Mouse (Mus musculus): ENCODE results near the gene Snx21. TPM values are rescaled to one million over a fixed set of nuclear protein-coding genes. Genes with fewer than 3 reads are reported as not detected.

Gene Snx21
- polyA plus RNA-seq, 1 experiment, result 9.7 TPM

GRCm38 (mm10) chr2:164787032-164787431, 1.4 kb downstream of the Snx21 start:
- Histone ChIP-seq H3K4me3 (ENCODE audit: control insufficient read depth, low read depth, low read length) (peak overlapping the region; percentile 93), H3K27ac (ENCODE audit: control insufficient read depth, insufficient read depth, low read depth, low read length) (peak overlapping the region; percentile 89), H3K27me3 (ENCODE audit: control insufficient read depth, insufficient read depth, low read length) (no peaks in the 10 kb centered on the region), H3K36me3 (ENCODE audit: control insufficient read depth, insufficient read depth, low read length) (no peaks in the 10 kb centered on the region), H3K4me1 (ENCODE audit: control insufficient read depth, insufficient read depth, low read length) (peaks cover 23% of the 10 kb centered on the region)
- TF ChIP-seq CTCF (IDR thresholded peaks at IDR 0.05; ENCODE audit: control insufficient read depth, insufficient read depth, insufficient replicate concordance, low read depth, low read length) (no peak), POLR2A (IDR thresholded peaks at IDR 0.05; ENCODE audit: control insufficient read depth, low read depth, low read length) (no peak)

DNA sequence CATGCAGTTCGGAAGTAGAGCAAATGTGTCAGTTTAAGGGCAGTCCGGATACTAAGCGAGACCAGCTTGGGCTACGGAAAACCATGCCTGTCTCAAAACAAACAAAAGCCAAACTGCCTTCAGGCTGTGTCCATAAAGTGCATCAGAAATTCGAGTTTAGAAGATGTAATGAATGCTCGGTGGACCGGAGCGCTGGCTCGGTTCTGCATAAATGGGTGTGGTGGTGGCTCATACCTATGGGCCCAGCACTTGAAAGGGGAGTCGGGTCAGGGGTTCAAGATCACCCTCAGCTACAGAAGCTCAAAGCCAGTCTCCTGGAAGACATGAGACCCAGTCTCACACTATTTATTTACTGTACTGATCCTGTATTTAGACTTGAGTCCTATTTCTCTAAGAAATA, 2.2 kb downstream of the Snx21 start:
- TF ChIP-seq POLR2A (IDR thresholded peaks at IDR 0.05; ENCODE audit: control insufficient read depth, low read depth, low read length), result no peak
- no peak for TF ChIP-seq CTCF (IDR thresholded peaks at IDR 0.05; ENCODE audit: control insufficient read depth, insufficient read depth, insufficient replicate concordance, low read depth, low read length)
- no peak overlapping the region for H3K4me3 ChIP-seq (ENCODE audit: control insufficient read depth, low read depth, low read length)
- peaks cover 2% of the 10 kb centered on the region; the same call in 1 of the 2 replicates for H3K36me3 ChIP-seq (ENCODE audit: control insufficient read depth, insufficient read depth, low read length)
- H3K27me3 ChIP-seq (ENCODE audit: control insufficient read depth, insufficient read depth, low read length), result no peaks in the 10 kb centered on the region
- H3K27ac ChIP-seq (ENCODE audit: control insufficient read depth, insufficient read depth, low read depth, low read length), result no peak overlapping the region
- H3K4me1 ChIP-seq (ENCODE audit: control insufficient read depth, insufficient read depth, low read length), result peaks cover 24% of the 10 kb centered on the region

GRCm38 (mm10) chr2:164788411-164788810, 2.8 kb downstream of the Snx21 start:
- H3K27ac ChIP-seq (ENCODE audit: control insufficient read depth, insufficient read depth, low read depth, low read length), result no peak overlapping the region
- H3K27me3 ChIP-seq (ENCODE audit: control insufficient read depth, insufficient read depth, low read length), result no peaks in the 10 kb centered on the region
- no peak overlapping the region for H3K4me3 ChIP-seq (ENCODE audit: control insufficient read depth, low read depth, low read length)
- no peak for TF ChIP-seq CTCF (IDR thresholded peaks at IDR 0.05; ENCODE audit: control insufficient read depth, insufficient read depth, insufficient replicate concordance, low read depth, low read length)
- peaks cover 25% of the 10 kb centered on the region for H3K4me1 ChIP-seq (ENCODE audit: control insufficient read depth, insufficient read depth, low read length)
- H3K36me3 ChIP-seq (ENCODE audit: control insufficient read depth, insufficient read depth, low read length), result peaks cover 2% of the 10 kb centered on the region; the same call in 1 of the 2 replicates

GRCm38 (mm10) chr2:164790451-164790850, 4.8 kb downstream of the Snx21 start:
- Histone ChIP-seq H3K27me3 (ENCODE audit: control insufficient read depth, insufficient read depth, low read length) (no peaks in the 10 kb centered on the region), H3K36me3 (ENCODE audit: control insufficient read depth, insufficient read depth, low read length) (peaks cover 4% of the 10 kb centered on the region), H3K4me3 (ENCODE audit: control insufficient read depth, low read depth, low read length) (no peak overlapping the region), H3K4me1 (ENCODE audit: control insufficient read depth, insufficient read depth, low read length) (peaks cover 19% of the 10 kb centered on the region), H3K27ac (ENCODE audit: control insufficient read depth, insufficient read depth, low read depth, low read length) (no peak overlapping the region)
- TF ChIP-seq POLR2A (IDR thresholded peaks at IDR 0.05; ENCODE audit: control insufficient read depth, low read depth, low read length) (no peak), CTCF (IDR thresholded peaks at IDR 0.05; ENCODE audit: control insufficient read depth, insufficient read depth, insufficient replicate concordance, low read depth, low read length) (no peak)

- TF ChIP-seq CTCF (IDR thresholded peaks at IDR 0.05; ENCODE audit: control insufficient read depth, insufficient read depth, insufficient replicate concordance, low read depth, low read length) (no peak), POLR2A (IDR thresholded peaks at IDR 0.05; ENCODE audit: control insufficient read depth, low read depth, low read length) (no peak)
- Histone ChIP-seq H3K27ac (ENCODE audit: control insufficient read depth, insufficient read depth, low read depth, low read length) (peak overlapping the region; percentile 45), H3K36me3 (ENCODE audit: control insufficient read depth, insufficient read depth, low read length) (peaks cover 4% of the 10 kb centered on the region), H3K27me3 (ENCODE audit: control insufficient read depth, insufficient read depth, low read length) (no peaks in the 10 kb centered on the region), H3K4me1 (ENCODE audit: control insufficient read depth, insufficient read depth, low read length) (peaks cover 8% of the 10 kb centered on the region), H3K4me3 (ENCODE audit: control insufficient read depth, low read depth, low read length) (no peak overlapping the region)
Observed at GRCm38 (mm10) chr2:164791841-164792261, 6.2 kb downstream of the Snx21 start.

DNA sequence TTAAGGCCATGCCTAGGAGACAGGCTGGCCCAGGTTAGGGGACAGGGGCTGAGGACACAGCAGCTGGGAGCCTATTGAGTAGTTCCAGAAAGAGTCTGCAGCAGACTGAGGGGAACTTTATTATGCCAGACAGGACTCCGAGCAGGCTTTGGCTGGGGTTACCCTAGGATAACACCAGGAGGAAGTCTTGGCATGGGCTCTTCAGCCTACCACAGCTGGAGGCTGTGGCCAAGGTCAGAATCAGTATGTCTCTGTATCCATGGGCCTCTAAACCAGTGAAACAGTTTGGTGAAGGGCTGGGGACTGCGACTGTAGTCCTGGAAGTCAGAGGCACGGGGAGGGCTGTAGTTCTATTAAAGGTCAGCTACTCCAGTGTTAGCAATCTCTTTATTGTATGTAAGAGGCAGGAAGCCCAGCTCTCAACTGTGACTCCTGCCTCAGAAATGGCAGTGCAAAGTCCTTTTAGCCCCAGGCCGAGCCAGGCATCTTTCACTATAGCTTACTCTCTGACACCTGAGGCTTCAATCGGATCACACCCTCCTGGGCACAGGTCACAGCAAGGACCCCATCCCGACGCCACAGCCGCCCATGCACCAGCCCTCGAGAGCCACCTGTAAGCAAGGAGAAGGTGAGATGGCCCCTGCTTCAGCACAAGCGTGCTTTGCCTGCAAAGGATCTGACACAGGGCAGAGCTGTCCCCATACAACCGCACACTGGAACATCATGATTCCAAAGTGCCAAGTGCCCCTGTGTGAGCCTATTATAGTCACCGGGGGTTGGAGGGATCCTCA, 7.0 kb downstream of the Snx21 start:
- peaks cover 5% of the 10 kb centered on the region for H3K4me1 ChIP-seq (ENCODE audit: control insufficient read depth, insufficient read depth, low read length)

GRCm38 (mm10) chr2:164793236-164793635, 7.6 kb downstream of the Snx21 start:
- H3K27me3 ChIP-seq (ENCODE audit: control insufficient read depth, insufficient read depth, low read length), result no peaks in the 10 kb centered on the region
- H3K36me3 ChIP-seq (ENCODE audit: control insufficient read depth, insufficient read depth, low read length), result peaks cover 4% of the 10 kb centered on the region
- H3K4me3 ChIP-seq (ENCODE audit: control insufficient read depth, low read depth, low read length), result no peak overlapping the region
- H3K4me1 ChIP-seq (ENCODE audit: control insufficient read depth, insufficient read depth, low read length), result peaks cover 5% of the 10 kb centered on the region
- TF ChIP-seq CTCF (IDR thresholded peaks at IDR 0.05; ENCODE audit: control insufficient read depth, insufficient read depth, insufficient replicate concordance, low read depth, low read length) (peak; percentile 60; the same call in 1 of the 2 replicates), POLR2A (IDR thresholded peaks at IDR 0.05; ENCODE audit: control insufficient read depth, low read depth, low read length) (no peak)
- peak overlapping the region; percentile 21 for H3K27ac ChIP-seq (ENCODE audit: control insufficient read depth, insufficient read depth, low read depth, low read length)

More for the DNA sequence above, 7.0 kb downstream of the Snx21 start:
- Histone ChIP-seq H3K27me3 (ENCODE audit: control insufficient read depth, insufficient read depth, low read length) (no peaks in the 10 kb centered on the region), H3K4me3 (ENCODE audit: control insufficient read depth, low read depth, low read length) (no peak overlapping the region), H3K36me3 (ENCODE audit: control insufficient read depth, insufficient read depth, low read length) (peaks cover 4% of the 10 kb centered on the region), H3K27ac (ENCODE audit: control insufficient read depth, insufficient read depth, low read depth, low read length) (peak overlapping the region; percentile 45)
- TF ChIP-seq CTCF (IDR thresholded peaks at IDR 0.05; ENCODE audit: control insufficient read depth, insufficient read depth, insufficient replicate concordance, low read depth, low read length) (no peak), POLR2A (IDR thresholded peaks at IDR 0.05; ENCODE audit: control insufficient read depth, low read depth, low read length) (no peak)

Data from testis, adult 2 months (tissue).